Mouse (Mus musculus) brain, adult 2 months (tissue): ENCODE measurements around the gene Mme.
A peak's percentile ranks its signal among the peaks of the same experiment; 100 is the strongest.

ENCODE experiments used
- DNase-seq: peaks from one replicate; pipeline ENCODE4 v3.0.0; 2011; ENCODE audit warnings: low read depth, low spot score

The Mme gene

GRCm38 (mm10) chr3:63350704-63351103 lies 109.4 kb downstream of the Mme start:
- no peak for DNase-seq

GRCm38 (mm10) chr3:63351680-63352260 lies 110.4 kb downstream of the Mme start:
- DNase-seq: no peak

GRCm38 (mm10) chr3:63359512-63359911 lies 118.2 kb downstream of the Mme start:
- DNase-seq: no peak

- DNase-seq: no peak
Observed at GRCm38 (mm10) chr3:63384989-63385388, 143.7 kb downstream of the Mme start.

DNA sequence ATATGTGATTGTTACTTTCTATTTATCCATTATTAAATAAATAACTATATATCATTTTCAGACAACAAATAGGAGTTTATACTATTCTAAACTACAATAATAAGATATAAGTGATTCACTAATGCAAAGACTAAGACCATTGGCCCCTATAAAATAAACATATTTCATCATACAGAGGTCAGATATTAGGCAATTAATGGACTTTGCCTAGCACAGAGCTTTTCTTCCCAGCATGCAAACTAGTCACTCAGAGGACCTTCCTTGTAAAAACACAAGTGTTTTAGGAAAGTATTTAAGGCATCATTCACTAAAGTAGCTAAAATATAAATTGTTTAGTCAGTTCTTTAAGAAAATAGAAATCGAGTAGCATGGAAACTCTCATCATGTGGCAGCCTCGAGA lies 149.4 kb downstream of the Mme start:
- no peak for DNase-seq

DNA sequence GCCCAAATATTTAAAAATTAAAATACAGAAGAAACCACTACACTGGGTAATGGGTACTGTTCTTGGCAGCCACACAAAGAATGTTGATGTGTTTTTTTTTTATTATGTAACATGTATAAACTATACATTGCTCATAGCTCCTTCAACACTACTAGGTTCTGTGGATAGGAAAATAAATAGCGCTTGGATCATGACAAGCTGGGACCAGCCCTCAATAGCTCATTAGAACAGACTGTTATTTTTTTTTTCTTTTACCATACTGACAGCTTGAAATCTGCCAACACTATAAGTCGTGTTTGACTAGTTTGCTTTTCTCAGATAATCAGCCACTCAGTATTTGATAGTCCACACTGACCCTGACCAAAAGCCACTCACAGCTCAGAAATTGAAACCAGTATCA lies 150.0 kb downstream of the Mme start:
- no peak for DNase-seq

DNA sequence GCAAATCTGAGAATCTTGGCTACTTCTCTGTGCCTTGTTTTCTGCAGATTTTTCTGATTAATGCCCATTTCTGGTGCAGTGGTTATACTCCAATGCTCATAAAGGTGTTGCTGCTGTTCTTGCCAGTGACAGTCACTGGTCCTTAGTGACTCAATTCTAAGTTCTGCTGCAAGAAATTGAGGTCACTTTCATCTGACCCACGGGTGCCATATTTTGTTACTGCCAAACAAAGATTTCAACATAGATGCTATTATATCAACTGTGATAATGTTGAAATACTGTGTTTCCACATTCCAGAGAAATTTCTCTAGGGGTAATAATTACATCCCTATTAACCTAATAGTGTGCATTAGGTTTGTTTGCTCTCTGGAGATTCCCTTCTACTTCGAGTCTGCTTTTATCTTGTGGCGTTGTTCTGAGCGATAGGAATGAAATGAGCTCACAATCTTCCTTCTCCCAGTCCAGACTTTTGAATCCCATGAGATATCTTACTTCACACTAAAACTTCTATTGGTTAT lies 153.1 kb downstream of the Mme start:
- no peak for DNase-seq

GRCm38 (mm10) chr3:63398171-63398570 lies 156.8 kb downstream of the Mme start:
- DNase-seq: no peak

DNA sequence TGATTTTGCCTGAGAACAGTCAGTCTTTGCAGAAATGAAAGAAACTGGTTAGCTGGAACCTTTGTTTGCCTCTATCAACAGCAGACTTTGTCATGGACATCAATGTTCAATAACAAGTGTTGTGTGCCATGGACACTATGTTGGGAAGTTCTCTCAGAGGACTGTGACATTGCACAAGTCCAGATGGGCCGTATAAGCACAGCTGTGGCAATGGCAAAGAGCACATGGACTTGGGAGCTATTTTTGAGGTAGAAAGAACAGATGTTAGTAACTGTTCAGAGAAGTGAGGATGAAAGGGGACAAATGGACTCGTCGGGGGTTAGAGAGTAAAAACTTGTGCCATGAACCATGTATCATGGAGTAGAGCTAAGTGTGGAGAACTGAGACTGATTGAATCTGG lies 165.1 kb downstream of the Mme start:
- DNase-seq: no peak

DNA sequence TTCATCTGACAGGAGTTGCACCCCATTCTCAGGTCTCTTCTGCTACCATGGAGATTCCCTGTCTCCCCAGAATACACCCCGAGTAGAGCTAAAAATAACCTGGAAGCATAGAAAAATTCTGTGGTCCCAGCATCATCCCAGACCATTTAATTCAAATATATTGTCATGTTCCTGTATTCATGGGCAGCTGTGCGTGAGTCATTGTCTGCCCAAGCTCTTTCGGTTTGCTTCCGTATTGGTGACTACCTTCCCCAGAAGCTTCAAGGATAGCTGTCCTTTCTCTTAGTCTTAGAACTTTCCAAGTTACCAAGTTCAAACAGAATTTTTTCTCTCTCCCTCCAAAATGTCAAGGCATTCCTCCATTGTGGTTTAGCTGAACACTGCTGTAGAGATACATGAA lies 169.7 kb downstream of the Mme start:
- DNase-seq: peak; percentile 49

DNA sequence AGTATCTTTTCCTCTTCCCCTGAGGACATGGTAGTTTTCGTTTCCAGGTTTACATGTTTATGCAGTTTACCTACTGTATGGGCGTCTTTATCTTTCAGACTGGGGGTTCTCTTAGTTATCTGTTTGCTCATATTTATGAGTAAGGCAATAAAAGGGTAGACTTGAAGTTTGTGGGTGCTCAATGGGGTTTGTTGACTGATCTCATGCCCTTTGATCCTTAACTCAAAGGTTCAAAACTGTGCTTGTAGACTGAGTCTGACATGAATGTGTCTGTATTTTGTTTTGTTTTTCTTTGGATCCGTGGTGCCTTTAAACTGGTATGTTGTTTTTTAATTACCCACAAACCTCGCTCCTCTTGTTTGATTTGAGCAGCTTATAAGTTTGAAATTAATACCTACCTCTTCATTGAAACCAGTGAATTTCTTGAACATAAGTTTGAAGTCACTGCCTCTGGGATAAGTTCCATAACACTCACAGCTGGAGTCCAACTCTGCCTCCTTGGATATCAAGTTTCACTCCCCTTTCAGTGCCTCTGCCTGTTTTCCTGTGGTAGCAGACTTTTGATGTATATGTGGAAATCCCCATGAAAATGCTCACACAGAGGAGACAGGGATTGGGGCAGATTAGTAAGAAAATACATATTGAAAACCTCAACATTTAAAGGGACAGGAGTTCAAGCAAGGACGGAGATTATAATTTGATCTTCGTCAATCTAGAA lies 171.0 kb downstream of the Mme start:
- DNase-seq: no peak

DNA sequence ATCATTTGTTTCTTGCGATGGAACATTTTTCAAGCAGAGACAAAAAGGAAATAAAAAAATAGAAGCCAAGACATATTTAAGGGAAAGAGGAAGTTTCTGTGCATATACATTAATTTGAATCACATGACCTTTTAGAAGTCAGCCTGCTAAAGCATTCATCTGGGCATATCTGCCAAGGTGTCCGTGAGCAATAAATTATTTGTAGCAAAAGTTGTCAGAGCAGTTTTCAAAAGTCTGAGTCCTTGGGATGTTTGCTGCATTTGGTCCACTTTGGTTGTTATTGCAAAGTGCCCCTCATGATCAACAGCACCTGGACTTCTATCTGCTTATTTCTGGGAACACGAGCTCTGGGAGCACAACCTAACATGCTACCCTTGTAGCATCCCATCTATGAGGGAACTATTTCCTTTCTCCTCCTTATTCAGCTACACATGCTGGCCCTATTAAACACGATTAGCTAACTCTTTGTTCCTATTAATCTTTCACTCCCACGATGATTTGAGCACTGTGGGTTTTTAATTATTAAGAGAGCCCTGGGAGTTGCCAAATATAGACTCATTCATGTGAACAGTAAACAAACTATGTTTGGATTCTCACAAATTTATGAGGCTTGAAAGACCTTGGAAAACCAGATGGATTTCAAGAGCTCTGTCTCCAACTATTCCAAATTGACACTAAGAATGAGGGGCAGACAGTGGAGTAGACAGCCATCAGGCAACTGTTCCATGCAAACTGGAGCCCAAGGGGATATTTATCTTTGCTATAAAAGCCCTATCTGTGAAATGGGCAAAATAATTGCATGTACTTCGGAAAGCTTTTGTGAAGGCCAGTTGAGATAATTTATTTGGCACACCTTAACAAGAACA lies 171.9 kb downstream of the Mme start:
- DNase-seq: no peak

GRCm38 (mm10) chr3:63417284-63417683 lies 175.9 kb downstream of the Mme start:
- no peak for DNase-seq

GRCm38 (mm10) chr3:63417758-63418157 lies 176.4 kb downstream of the Mme start:
- no peak for DNase-seq

DNA sequence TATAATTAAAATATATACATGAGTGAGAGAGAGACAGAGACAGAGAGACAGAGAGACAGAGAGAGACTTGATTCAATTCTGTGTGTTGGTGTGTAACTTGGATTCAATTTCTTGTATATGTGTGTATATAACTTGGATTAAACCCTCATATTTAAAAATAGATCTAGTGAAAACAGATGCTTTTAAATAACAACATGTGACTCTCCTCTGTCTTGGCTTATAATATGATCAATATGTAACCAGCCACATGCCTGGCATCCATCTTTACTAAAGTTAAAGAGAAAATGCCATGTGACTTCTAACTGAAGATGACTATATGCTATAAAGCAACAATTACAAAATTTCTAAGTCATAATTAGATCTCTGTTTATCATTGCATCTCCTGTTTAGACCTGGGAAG lies 182.2 kb downstream of the Mme start:
- DNase-seq: no peak
